Mouse (Mus musculus): ENCODE results near the gene Dnal4. TPM values are rescaled to one million over a fixed set of nuclear protein-coding genes. Genes with fewer than 3 reads are reported as not detected.

Gene Dnal4
- total and polyA plus RNA-seq, 2 experiments from 2014 or later = 40.8 to 55.9 TPM

DNA sequence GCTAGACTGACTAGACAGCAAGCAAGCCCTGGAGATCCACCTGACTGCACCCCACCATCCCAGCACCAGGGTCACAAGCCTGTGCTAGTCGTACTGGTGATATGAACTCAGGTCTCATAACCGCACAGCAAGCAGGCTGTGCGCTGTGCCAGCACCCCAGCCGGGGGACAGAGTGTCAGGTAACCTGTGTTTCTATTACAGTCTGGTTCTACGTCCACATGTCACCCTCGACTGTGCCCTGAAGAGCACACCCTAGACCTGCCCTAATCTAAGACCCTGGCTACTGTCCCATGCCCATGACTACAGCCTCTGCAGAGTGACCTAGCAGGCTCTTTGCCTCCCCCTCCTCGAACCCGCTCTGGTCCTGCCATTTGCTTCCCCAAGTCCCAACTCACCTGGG, 44.5 kb downstream of the Dnal4 start:
- TF ChIP-seq CTCF (IDR thresholded peaks at IDR 0.05) = no peak
- peaks cover 65% of the 10 kb centered on the region for H3K36me3 ChIP-seq (ENCODE audit: insufficient read depth, low read length)

DNA sequence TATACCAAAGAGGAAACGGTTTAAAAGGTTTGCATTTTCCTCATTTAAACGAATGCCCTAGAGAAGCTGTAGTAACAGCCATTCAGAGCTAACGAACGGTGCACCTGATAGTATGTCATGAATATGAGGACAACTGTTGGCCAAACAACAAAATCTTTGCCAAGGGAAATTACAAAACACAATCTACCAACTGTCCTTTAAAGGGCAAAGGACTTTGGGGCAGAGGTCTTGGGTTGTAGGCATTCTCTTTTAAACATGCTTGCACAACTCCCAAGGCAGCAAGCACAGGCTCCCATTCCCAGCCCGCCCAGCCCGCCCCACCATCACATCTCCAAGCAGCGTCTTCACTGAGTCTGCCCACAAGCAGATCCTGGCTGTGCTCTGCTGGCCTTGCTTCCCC, 46.1 kb downstream of the Dnal4 start:
- peaks cover 67% of the 10 kb centered on the region for H3K36me3 ChIP-seq (ENCODE audit: insufficient read depth, low read length)
- TF ChIP-seq CTCF (IDR thresholded peaks at IDR 0.05) = no peak

More for the DNA sequence above, 44.5 kb downstream of the Dnal4 start:
- H3K9me3 ChIP-seq (ENCODE audit: low read length) = no peaks in the 10 kb centered on the region
- H3K4me1 ChIP-seq (ENCODE audit: insufficient read depth, low read length) = no peaks in the 10 kb centered on the region
- no peak overlapping the region for H3K4me2 ChIP-seq (ENCODE audit: low read depth, low read length, poor library complexity, severe bottlenecking)
- DNase-seq (ENCODE audit: low spot score) = no peak
- ATAC-seq (ENCODE audit: low FRiP score) = no peak
- no peak overlapping the region for H3K9ac ChIP-seq (replicated peaks; ENCODE audit: low read length, poor library complexity, severe bottlenecking)
- H3K4me3 ChIP-seq (ENCODE audit: low read depth, low read length) = no peak overlapping the region
- no peak overlapping the region for H3K27ac ChIP-seq (ENCODE audit: low read depth, low read length)
- WGBS = 96% methylated on average over 8 of the region's 8 CpGs
- H3K27me3 ChIP-seq (ENCODE audit: insufficient read depth, low read length) = no peaks in the 10 kb centered on the region

GRCm38 (mm10) chr15:79728731-79729388, 48.8 kb downstream of the Dnal4 start:
- Histone ChIP-seq H3K4me2 (ENCODE audit: low read depth, low read length, poor library complexity, severe bottlenecking) (no peak overlapping the region), H3K9me3 (ENCODE audit: low read length) (no peaks in the 10 kb centered on the region), H3K36me3 (ENCODE audit: insufficient read depth, low read length) (peaks cover 72% of the 10 kb centered on the region), H3K27me3 (ENCODE audit: insufficient read depth, low read length) (no peaks in the 10 kb centered on the region), H3K9ac (replicated peaks; ENCODE audit: low read length, poor library complexity, severe bottlenecking) (no peak overlapping the region), H3K4me3 (ENCODE audit: low read depth, low read length) (no peak overlapping the region), H3K27ac (ENCODE audit: low read depth, low read length) (no peak overlapping the region), H3K4me1 (ENCODE audit: insufficient read depth, low read length) (no peaks in the 10 kb centered on the region)
- ATAC-seq (ENCODE audit: low FRiP score) = no peak
- no peak for TF ChIP-seq CTCF (IDR thresholded peaks at IDR 0.05)
- DNase-seq (ENCODE audit: low spot score) = no peak
- WGBS = 87% methylated on average over 10 of the region's 10 CpGs

More for the DNA sequence above, 46.1 kb downstream of the Dnal4 start:
- Histone ChIP-seq H3K4me3 (ENCODE audit: low read depth, low read length) (no peak overlapping the region), H3K9me3 (ENCODE audit: low read length) (no peaks in the 10 kb centered on the region), H3K4me1 (ENCODE audit: insufficient read depth, low read length) (no peaks in the 10 kb centered on the region), H3K4me2 (ENCODE audit: low read depth, low read length, poor library complexity, severe bottlenecking) (no peak overlapping the region), H3K27me3 (ENCODE audit: insufficient read depth, low read length) (no peaks in the 10 kb centered on the region), H3K27ac (ENCODE audit: low read depth, low read length) (no peak overlapping the region), H3K9ac (replicated peaks; ENCODE audit: low read length, poor library complexity, severe bottlenecking) (no peak overlapping the region)
- DNase-seq (ENCODE audit: low spot score) = no peak
- WGBS = 87% methylated on average over 7 of the region's 7 CpGs
- no peak for ATAC-seq (ENCODE audit: low FRiP score)

- Histone ChIP-seq H3K4me3 (ENCODE audit: low read depth, low read length) (no peak overlapping the region), H3K36me3 (ENCODE audit: insufficient read depth, low read length) (peaks cover 69% of the 10 kb centered on the region), H3K27ac (ENCODE audit: low read depth, low read length) (no peak overlapping the region), H3K9ac (replicated peaks; ENCODE audit: low read length, poor library complexity, severe bottlenecking) (no peak overlapping the region), H3K27me3 (ENCODE audit: insufficient read depth, low read length) (no peaks in the 10 kb centered on the region), H3K4me2 (ENCODE audit: low read depth, low read length, poor library complexity, severe bottlenecking) (no peak overlapping the region), H3K4me1 (ENCODE audit: insufficient read depth, low read length) (no peaks in the 10 kb centered on the region), H3K9me3 (ENCODE audit: low read length) (no peaks in the 10 kb centered on the region)
- DNase-seq (ENCODE audit: low spot score) (peak; percentile 51), ATAC-seq (ENCODE audit: low FRiP score) (no peak)
- TF ChIP-seq CTCF (IDR thresholded peaks at IDR 0.05) = no peak
- 42% methylated on average over 5 of the region's 5 CpGs for WGBS
These were observed 49.3 kb downstream of the Dnal4 start for GRCm38 (mm10) chr15:79728311-79728710.

DNA sequence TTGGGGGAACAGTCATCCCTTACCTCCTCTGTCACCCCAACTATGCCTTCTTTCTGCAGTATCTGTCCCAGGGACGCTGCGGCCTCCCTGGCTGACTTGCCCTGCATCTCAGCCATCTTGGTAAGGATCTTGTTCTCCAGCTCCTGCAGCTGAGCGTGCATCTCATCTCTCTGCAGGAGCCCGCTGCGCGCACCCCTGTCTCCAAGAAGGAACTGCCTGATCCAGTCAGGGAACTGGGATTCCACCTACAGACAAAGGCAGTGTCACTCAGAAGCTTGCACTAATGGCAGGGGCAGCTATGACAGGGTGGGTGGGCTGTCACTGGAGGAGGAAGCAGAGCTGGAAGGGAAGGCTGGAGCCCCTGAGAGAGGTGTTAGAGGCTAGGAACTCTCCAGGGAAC, 49.8 kb downstream of the Dnal4 start:
- H3K36me3 ChIP-seq (ENCODE audit: insufficient read depth, low read length) = peaks cover 65% of the 10 kb centered on the region
- WGBS = 75% methylated on average over 6 of the region's 6 CpGs
- no peak overlapping the region for H3K4me2 ChIP-seq (ENCODE audit: low read depth, low read length, poor library complexity, severe bottlenecking)
- H3K27me3 ChIP-seq (ENCODE audit: insufficient read depth, low read length) = no peaks in the 10 kb centered on the region
- no peak for TF ChIP-seq CTCF (IDR thresholded peaks at IDR 0.05)
- H3K4me3 ChIP-seq (ENCODE audit: low read depth, low read length) = no peak overlapping the region
- no peak overlapping the region for H3K27ac ChIP-seq (ENCODE audit: low read depth, low read length)
- ATAC-seq (ENCODE audit: low FRiP score) (no peak), DNase-seq (ENCODE audit: low spot score) (no peak)
- H3K9me3 ChIP-seq (ENCODE audit: low read length) = no peaks in the 10 kb centered on the region
- no peaks in the 10 kb centered on the region for H3K4me1 ChIP-seq (ENCODE audit: insufficient read depth, low read length)
- H3K9ac ChIP-seq (replicated peaks; ENCODE audit: low read length, poor library complexity, severe bottlenecking) = no peak overlapping the region

GRCm38 (mm10) chr15:79725190-79725789, 52.4 kb downstream of the Dnal4 start:
- Histone ChIP-seq H3K27ac (ENCODE audit: low read depth, low read length) (no peak overlapping the region), H3K4me3 (ENCODE audit: low read depth, low read length) (no peak overlapping the region), H3K9ac (replicated peaks; ENCODE audit: low read length, poor library complexity, severe bottlenecking) (no peak overlapping the region), H3K4me2 (ENCODE audit: low read depth, low read length, poor library complexity, severe bottlenecking) (no peak overlapping the region), H3K9me3 (ENCODE audit: low read length) (no peaks in the 10 kb centered on the region), H3K4me1 (ENCODE audit: insufficient read depth, low read length) (no peaks in the 10 kb centered on the region), H3K27me3 (ENCODE audit: insufficient read depth, low read length) (no peaks in the 10 kb centered on the region), H3K36me3 (ENCODE audit: insufficient read depth, low read length) (peaks cover 59% of the 10 kb centered on the region)
- ATAC-seq (ENCODE audit: low FRiP score) = no peak
- no peak for TF ChIP-seq CTCF (IDR thresholded peaks at IDR 0.05)
- DNase-seq (ENCODE audit: low spot score) = no peak
- WGBS = 90% methylated on average over 11 of the region's 11 CpGs
